Mouse (Mus musculus): ENCODE measurements around the gene Cmtm8. TPM values are rescaled to one million over a fixed set of nuclear protein-coding genes. Genes with fewer than 3 reads are reported as not detected.

Cmtm8 gene
- total and polyA plus RNA-seq, 3 experiments: 1.9 to 7.9 TPM; not detected in 1

DNA sequence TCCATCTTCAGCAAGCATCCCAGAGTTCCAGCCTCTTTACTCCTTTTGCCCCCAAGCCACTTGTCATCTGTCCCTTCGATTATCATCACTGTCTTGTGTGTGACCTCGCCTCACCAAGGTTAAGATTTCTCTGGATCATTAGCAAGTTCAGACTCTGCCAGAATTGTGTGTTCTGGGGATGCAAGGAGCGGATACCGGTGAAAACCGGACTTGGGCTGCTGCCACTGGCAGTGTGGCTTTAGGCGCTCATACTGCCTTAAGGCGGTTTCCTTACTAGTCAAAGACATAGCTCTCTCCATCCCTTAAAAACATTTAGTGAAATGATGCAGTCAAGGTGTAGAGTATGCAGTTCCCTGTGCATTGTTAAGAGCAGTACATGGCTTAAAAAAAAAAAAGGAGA lies 65.1 kb downstream of the Cmtm8 start:
- Histone ChIP-seq H3K27ac (ENCODE audit: control insufficient read depth, low read depth, low read length) (peak overlapping the region; percentile 95), H3K9ac (ENCODE audit: control insufficient read depth, low read depth, low read length, poor library complexity, severe bottlenecking) (peak overlapping the region; percentile 97), H3K9me3 (replicated peaks; ENCODE audit: insufficient read depth, low read length) (no peaks in the 10 kb centered on the region), H3K4me1 (ENCODE audit: control insufficient read depth in 1 of 2, insufficient read depth in 2 of 2, low read length in 2 of 2) (peaks cover 14 to 36% of the 10 kb centered on the region in 2 experiments), H3K36me3 (ENCODE audit: control insufficient read depth in 1 of 2, insufficient read depth in 2 of 2, low read length in 2 of 2) (peaks cover 11 to 51% of the 10 kb centered on the region in 2 experiments), H3K27me3 (ENCODE audit: control insufficient read depth in 1 of 2, insufficient read depth in 2 of 2, low read length in 2 of 2) (no peaks in the 10 kb centered on the region), H3K4me3 (ENCODE audit: control insufficient read depth in 1 of 2, insufficient read depth in 1 of 2, low read depth in 2 of 2, low read length in 2 of 2) (no peak overlapping the region), H3K79me2 (ENCODE audit: control insufficient read depth, insufficient read depth, low read length, poor library complexity) (peaks cover 76% of the 10 kb centered on the region)
- DNase-seq (ENCODE audit: low read depth, low spot score): no peak
- TF ChIP-seq ZC3H11A (IDR thresholded peaks at IDR 0.05; ENCODE audit: low read depth, low read length) (no peak), USF2 (IDR thresholded peaks at IDR 0.05; ENCODE audit: borderline replicate concordance in 1 of 2, insufficient read depth in 1 of 2, low read depth in 1 of 2, low read length in 2 of 2) (no peak), ETS1 (IDR thresholded peaks at IDR 0.05; ENCODE audit: low read depth, low read length) (no peak), POLR2AphosphoS5 (IDR thresholded peaks at IDR 0.05; ENCODE audit: borderline replicate concordance, low read depth, low read length) (no peak)

DNA sequence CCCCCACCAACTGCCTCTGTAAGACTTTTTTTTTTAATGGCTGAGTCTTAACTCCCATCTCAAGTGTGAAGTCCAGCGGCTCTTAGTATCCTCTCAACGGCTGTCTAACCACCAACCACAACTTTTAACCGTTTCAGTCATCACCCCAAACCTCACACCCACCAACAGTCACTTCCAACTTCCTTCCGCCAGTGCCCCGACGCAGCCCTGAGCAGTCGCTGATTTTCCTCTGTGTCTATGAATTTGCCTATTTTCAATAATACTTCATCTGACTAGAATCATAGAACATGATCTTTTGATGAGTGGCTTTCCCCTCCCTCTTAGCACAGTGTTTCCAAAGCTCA lies 65.9 kb downstream of the Cmtm8 start:
- Histone ChIP-seq H3K79me2 (ENCODE audit: control insufficient read depth, insufficient read depth, low read length, poor library complexity) (peaks cover 79% of the 10 kb centered on the region), H3K4me1 (ENCODE audit: control insufficient read depth in 1 of 2, insufficient read depth in 2 of 2, low read length in 2 of 2) (peaks cover 14 to 36% of the 10 kb centered on the region in 2 experiments), H3K4me3 (ENCODE audit: control insufficient read depth in 1 of 2, insufficient read depth in 1 of 2, low read depth in 2 of 2, low read length in 2 of 2) (peak overlapping the region; percentile 13 to 15; a peak in 3 of 4 replicates), H3K27ac (ENCODE audit: control insufficient read depth, low read depth, low read length) (peak overlapping the region; percentile 95), H3K9me3 (replicated peaks; ENCODE audit: insufficient read depth, low read length) (no peaks in the 10 kb centered on the region), H3K36me3 (ENCODE audit: control insufficient read depth in 1 of 2, insufficient read depth in 2 of 2, low read length in 2 of 2) (peaks cover 13 to 47% of the 10 kb centered on the region in 2 experiments), H3K27me3 (ENCODE audit: control insufficient read depth in 1 of 2, insufficient read depth in 2 of 2, low read length in 2 of 2) (no peaks in the 10 kb centered on the region), H3K9ac (ENCODE audit: control insufficient read depth, low read depth, low read length, poor library complexity, severe bottlenecking) (peak overlapping the region; percentile 97)
- peak; percentile 93 for DNase-seq (ENCODE audit: low read depth, low spot score)
- TF ChIP-seq ZMIZ1 (IDR thresholded peaks at IDR 0.05; ENCODE audit: low read depth, low read length): 0 out of 2 replicates have a peak, but pooled peaks have one; percentile 56
- TF ChIP-seq ETS1 (IDR thresholded peaks at IDR 0.05; ENCODE audit: low read depth, low read length): peak; percentile 88
- peak; percentile 97 to 99 for TF ChIP-seq EP300 (IDR thresholded peaks at IDR 0.05; ENCODE audit: low read depth in 1 of 2, low read length in 2 of 2)
- peak; percentile 100 for TF ChIP-seq MYB (IDR thresholded peaks at IDR 0.05; ENCODE audit: low read depth, low read length)
- peak; percentile 72 for TF ChIP-seq POLR2AphosphoS2 (IDR thresholded peaks at IDR 0.05; ENCODE audit: low read length)
- peak; percentile 91 for TF ChIP-seq SIN3A (IDR thresholded peaks at IDR 0.05; ENCODE audit: low read length)
- no peak for TF ChIP-seq MAX (IDR thresholded peaks at IDR 0.05; ENCODE audit: low read length)
- peak; percentile 59; the same call in 1 of the 2 replicates for TF ChIP-seq MAFK (IDR thresholded peaks at IDR 0.05; ENCODE audit: borderline replicate concordance, low read depth, low read length)
- TF ChIP-seq E2F4 (IDR thresholded peaks at IDR 0.05; ENCODE audit: borderline replicate concordance, low read depth, low read length): 0 out of 2 replicates have a peak, but pooled peaks have one; percentile 32
- TF ChIP-seq ELF1 (IDR thresholded peaks at IDR 0.05; ENCODE audit: low read depth, low read length): 0 out of 2 replicates have a peak, but pooled peaks have one; percentile 6
- 0 out of 2 replicates have a peak, but pooled peaks have one; percentile 11 for TF ChIP-seq MYC (IDR thresholded peaks at IDR 0.05; ENCODE audit: low read depth, low read length)
- TF ChIP-seq CHD2 (IDR thresholded peaks at IDR 0.05; ENCODE audit: low read length): no peak
- peak; percentile 96 for TF ChIP-seq ZNF384 (IDR thresholded peaks at IDR 0.05; ENCODE audit: low read depth, low read length)
- peak; percentile 4 to 38; a peak in 2 of 4 replicates for TF ChIP-seq POLR2A (IDR thresholded peaks at IDR 0.05; ENCODE audit: control insufficient read depth in 1 of 2, insufficient read depth in 1 of 2, low read depth in 1 of 2, low read length in 2 of 2, poor library complexity in 1 of 2)
- peak; percentile 17; the same call in 1 of the 2 replicates for TF ChIP-seq GABPA (IDR thresholded peaks at IDR 0.05; ENCODE audit: low read depth, low read length)
- peak; percentile 41; the same call in 1 of the 2 replicates for TF ChIP-seq GATA1 (IDR thresholded peaks at IDR 0.05; ENCODE audit: low read depth, low read length)
- TF ChIP-seq NRF1 (IDR thresholded peaks at IDR 0.05; ENCODE audit: insufficient read depth, low read depth, low read length, poor library complexity, severe bottlenecking): no peak
- peak; percentile 91 for TF ChIP-seq TCF12 (IDR thresholded peaks at IDR 0.05; ENCODE audit: low read depth, low read length)
- no peak for TF ChIP-seq ZKSCAN1 (IDR thresholded peaks at IDR 0.05; ENCODE audit: low read depth, low read length)
- TF ChIP-seq TBP (IDR thresholded peaks at IDR 0.05; ENCODE audit: low read depth, low read length): 0 out of 2 replicates have a peak, but pooled peaks have one; percentile 29
- no peak for TF ChIP-seq SMC3 (IDR thresholded peaks at IDR 0.05; ENCODE audit: low read depth, low read length)
- peak; percentile 56; the same call in 1 of the 2 replicates for TF ChIP-seq MXI1 (IDR thresholded peaks at IDR 0.05; ENCODE audit: low read depth, low read length)
- no peak for TF ChIP-seq USF1 (IDR thresholded peaks at IDR 0.05; ENCODE audit: low read depth, low read length)
- TF ChIP-seq NELFE (IDR thresholded peaks at IDR 0.05; ENCODE audit: low read depth, low read length): no peak; the same call in 1 of the 2 replicates
- TF ChIP-seq CHD1 (IDR thresholded peaks at IDR 0.05; ENCODE audit: low read depth, low read length): peak; percentile 22; the same call in 1 of the 2 replicates
- TF ChIP-seq RAD21 (IDR thresholded peaks at IDR 0.05; ENCODE audit: low read depth, low read length): no peak
- TF ChIP-seq TAL1 (IDR thresholded peaks at IDR 0.05; ENCODE audit: low read length): peak; percentile 19; the same call in 1 of the 2 replicates
- TF ChIP-seq BHLHE40 (IDR thresholded peaks at IDR 0.05; ENCODE audit: borderline replicate concordance, low read depth, low read length): peak; percentile 63; the same call in 1 of the 2 replicates
